Mouse (Mus musculus) bone marrow macrophage, adult 2 months (primary cell): ENCODE measurements around the gene 1700086D15Rik. TPM values are rescaled to one million over a fixed set of nuclear protein-coding genes. Genes with fewer than 3 reads are reported as not detected.

ENCODE experiments used
- H3K27ac ChIP-seq: 2 replicates; pipeline ENCODE4 v1.5.1; 2012; ENCODE audit warnings: low read depth, low read length; ENCODE audit not compliant: insufficient read depth
- H3K4me1 ChIP-seq: 2 replicates; pipeline ENCODE4 v1.6.1; 2012; ENCODE audit warnings: low read length; ENCODE audit not compliant: control insufficient read depth, insufficient read depth
- H3K4me3 ChIP-seq: 2 replicates; pipeline ENCODE4 v1.5.1; 2012; ENCODE audit warnings: mild to moderate bottlenecking, low read length, moderate library complexity; ENCODE audit not compliant: insufficient read depth
- CTCF ChIP-seq: IDR thresholded peaks from 2 replicates; pipeline ENCODE4 v1.5.1; 2012; ENCODE audit warnings: low read depth, mild to moderate bottlenecking, low read length, moderate library complexity
- POLR2A ChIP-seq: IDR thresholded peaks from 2 replicates; pipeline ENCODE4 v1.6.1; 2012; ENCODE audit warnings: mild to moderate bottlenecking, low read depth, low read length, borderline replicate concordance
- polyA plus RNA-seq: library from polyadenylated mRNA; stranded (reverse); fragments of >200 nt; gene quantifications from 2 replicates; pipeline ENCODE4 v1.2.4, GENCODE M21; 2012; ENCODE audit not compliant: missing spikeins, insufficient read depth, insufficient read length

Gene 1700086D15Rik
- polyA plus RNA-seq, 1 experiment, result not detected

- TF ChIP-seq POLR2A (no peak), CTCF (no peak)
- H3K4me3 ChIP-seq, result no peak overlapping the region
- H3K4me1 ChIP-seq, result no peaks in the 10 kb centered on the region
- H3K27ac ChIP-seq, result no peak overlapping the region
Observed at GRCm38 (mm10) chr11:65170121-65170750, 10.5 kb upstream of the 1700086D15Rik start.

- H3K27ac ChIP-seq, result no peak within 1 kb of the TSS
- TF ChIP-seq POLR2A (no peak), CTCF (no peak)
- no peaks in the 10 kb centered on the region for H3K4me1 ChIP-seq
- H3K4me3 ChIP-seq, result peak within 1 kb of the TSS; percentile 58
Observed at GRCm38 (mm10) chr11:65162767-65163120, 3.1 kb upstream of the 1700086D15Rik start, which contains the start of gene Arhgap44. Gene Arhgap44 (minus strand): TSS chr11:65162961.

- Histone ChIP-seq H3K4me1 (no peaks in the 10 kb centered on the region), H3K4me3 (peak overlapping the region; percentile 58), H3K27ac (no peak overlapping the region)
- no peak for TF ChIP-seq POLR2A
- TF ChIP-seq CTCF, result no peak
Observed at GRCm38 (mm10) chr11:65161881-65162766, 2.4 kb upstream of the 1700086D15Rik start.

- TF ChIP-seq POLR2A (no peak), CTCF (no peak)
- Histone ChIP-seq H3K27ac (no peak overlapping the region), H3K4me1 (no peaks in the 10 kb centered on the region), H3K4me3 (no peak overlapping the region)
Observed at GRCm38 (mm10) chr11:65160991-65161880, 1.5 kb upstream of the 1700086D15Rik start.

DNA sequence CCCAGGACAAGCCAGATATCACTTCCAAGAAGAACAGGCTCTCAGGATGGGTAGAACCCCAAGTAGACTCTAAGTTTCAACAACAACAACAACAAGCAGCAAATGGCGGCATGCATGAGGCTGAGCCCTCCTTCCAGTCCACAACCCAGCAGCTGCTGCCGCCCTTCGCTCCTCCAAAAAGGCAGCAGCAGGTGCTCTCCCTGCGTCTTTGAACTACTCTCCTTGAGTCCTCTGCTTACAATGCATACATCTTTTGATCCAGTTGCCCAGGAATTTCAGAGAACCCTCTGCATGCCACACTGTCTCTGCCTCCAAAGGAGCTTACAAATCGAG, 1.1 kb downstream of the 1700086D15Rik start:
- Histone ChIP-seq H3K4me1 (no peaks in the 10 kb centered on the region), H3K4me3 (no peak overlapping the region), H3K27ac (no peak overlapping the region)
- TF ChIP-seq POLR2A (no peak), CTCF (no peak)

DNA sequence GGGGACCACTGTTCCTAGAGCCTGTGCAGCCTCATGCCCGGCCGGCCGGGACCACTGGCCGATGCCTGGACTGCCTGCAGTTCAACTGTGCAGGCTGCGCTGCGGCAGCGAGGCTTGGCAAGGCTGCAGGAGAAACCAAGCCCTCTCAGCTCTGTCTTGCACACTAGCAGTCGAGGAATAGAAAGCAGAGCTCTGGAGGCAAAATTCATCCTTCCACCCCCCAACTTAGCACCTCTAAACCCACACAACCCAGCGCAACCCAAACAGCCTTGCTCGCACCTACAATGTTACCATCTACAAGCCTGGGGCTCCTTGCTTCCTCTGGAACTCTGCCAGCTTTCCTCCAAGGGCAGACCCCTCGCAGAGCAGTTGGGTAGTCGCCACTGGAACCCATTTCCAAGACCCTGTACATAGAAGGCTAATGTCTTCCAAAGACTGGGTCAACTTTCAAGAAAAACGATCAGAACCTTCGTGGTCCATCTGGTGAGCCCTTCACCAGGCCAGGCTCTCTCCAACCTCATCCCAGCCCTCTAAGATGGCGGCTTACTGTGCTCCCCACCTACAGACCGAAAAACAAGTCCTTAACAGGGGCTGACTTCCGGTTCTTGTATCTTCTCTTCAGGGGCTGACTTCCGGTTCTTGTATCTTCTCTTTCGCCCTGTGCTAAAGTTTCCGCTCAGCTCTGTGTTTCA, 1.6 kb downstream of the 1700086D15Rik start:
- TF ChIP-seq CTCF (no peak), POLR2A (no peak)
- Histone ChIP-seq H3K4me1 (no peaks in the 10 kb centered on the region), H3K4me3 (no peak overlapping the region), H3K27ac (no peak overlapping the region)

DNA sequence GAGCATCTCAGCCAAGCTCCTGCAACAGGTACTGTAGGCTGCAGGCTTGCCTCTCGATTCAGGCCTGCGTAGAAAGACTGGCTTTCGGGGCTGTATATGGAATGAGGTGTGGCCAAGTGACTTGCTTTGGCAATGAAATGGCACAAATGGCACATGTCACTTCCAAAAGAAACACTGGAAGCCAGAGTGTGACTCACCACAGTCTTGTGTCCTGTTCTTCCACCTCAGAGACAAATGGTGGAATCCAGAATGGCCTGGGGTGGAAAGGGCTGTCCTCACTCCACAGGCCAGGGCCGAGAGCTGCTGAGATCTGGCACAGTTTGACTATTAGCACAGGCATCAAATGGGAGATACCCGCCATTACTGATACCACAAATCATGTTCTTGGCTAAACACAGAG, 6.7 kb downstream of the 1700086D15Rik start:
- H3K4me3 ChIP-seq, result no peak overlapping the region
- no peak for TF ChIP-seq POLR2A
- TF ChIP-seq CTCF, result no peak
- no peak overlapping the region for H3K27ac ChIP-seq
- no peaks in the 10 kb centered on the region for H3K4me1 ChIP-seq

GRCm38 (mm10) chr11:65148441-65148840, 11.2 kb downstream of the 1700086D15Rik start:
- TF ChIP-seq POLR2A, result no peak
- no peak for TF ChIP-seq CTCF
- Histone ChIP-seq H3K4me1 (no peaks in the 10 kb centered on the region), H3K27ac (no peak overlapping the region), H3K4me3 (no peak overlapping the region)

DNA sequence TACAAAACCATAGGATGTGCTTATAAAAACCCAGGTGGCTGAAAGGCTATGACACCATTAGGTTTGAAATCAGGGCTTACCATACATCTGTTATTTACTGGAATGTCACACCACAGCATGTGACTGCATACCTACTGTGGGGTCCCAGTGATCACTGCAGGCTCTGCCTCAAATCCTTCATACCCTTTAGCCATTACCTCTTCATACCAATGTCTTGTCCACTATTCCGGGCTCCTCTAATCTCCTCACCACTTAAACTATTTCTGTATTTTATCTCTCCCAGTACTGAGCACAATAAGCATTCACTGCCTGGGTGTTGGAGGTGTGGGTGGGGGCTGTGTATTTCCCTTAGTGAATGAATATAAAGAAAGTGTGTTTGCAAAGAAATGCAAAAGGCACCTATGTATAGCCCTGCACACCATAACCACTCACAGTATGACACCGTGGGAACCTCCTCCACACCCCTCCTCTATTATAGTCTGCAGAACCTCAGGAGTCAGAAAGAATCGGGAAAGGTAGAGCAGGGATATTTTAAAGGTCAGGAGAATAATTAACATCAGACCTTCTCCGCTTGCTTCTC, 16.8 kb downstream of the 1700086D15Rik start:
- Histone ChIP-seq H3K27ac (no peak overlapping the region), H3K4me3 (no peak overlapping the region), H3K4me1 (no peaks in the 10 kb centered on the region)
- TF ChIP-seq CTCF (no peak), POLR2A (no peak)
